Mouse (Mus musculus) E14TG2a.4 (cell line): ENCODE data around the gene Gm3839.
A peak's percentile ranks its signal among the peaks of the same experiment; 100 is the strongest.
"Not testable (repeated sequence)": the region's sequence is repeated elsewhere in the genome, so short reads cannot be mapped to it uniquely, and the experiment has no call there.

Experiments used
- H3K27me3 ChIP-seq: 2 replicates; pipeline ENCODE4 v1.6.1; 2014; ENCODE audit warnings: low read length, control low read depth; ENCODE audit not compliant: insufficient read depth
- H3K36me3 ChIP-seq: 2 replicates; pipeline ENCODE4 v1.6.1; 2014; ENCODE audit warnings: low read length, control low read depth; ENCODE audit not compliant: insufficient read depth
- H3K4me1 ChIP-seq: replicated peaks from 2 replicates; pipeline ENCODE4 v1.6.1; 2014; ENCODE audit warnings: low read depth, low read length, control low read depth
- H3K4me3 ChIP-seq: replicated peaks from 2 replicates; pipeline ENCODE4 v1.5.1; 2014; ENCODE audit warnings: mild to moderate bottlenecking, low read length
- H3K9me3 ChIP-seq: 2 replicates; pipeline ENCODE4 v1.6.1; 2014; ENCODE audit warnings: low read length, control low read depth
- CTCF ChIP-seq: conservative IDR thresholded peaks from 2 replicates; pipeline ENCODE4 v1.5.1; 2014; ENCODE audit warnings: low read length
- NANOG ChIP-seq: IDR thresholded peaks from 2 replicates; pipeline ENCODE4 v1.6.1; 2014; ENCODE audit warnings: borderline replicate concordance, low read length, mixed read lengths
- POU5F1 ChIP-seq: IDR thresholded peaks from 2 replicates; pipeline ENCODE4 v1.6.1; 2014; ENCODE audit warnings: low read length, borderline replicate concordance

Gm3839 gene

DNA sequence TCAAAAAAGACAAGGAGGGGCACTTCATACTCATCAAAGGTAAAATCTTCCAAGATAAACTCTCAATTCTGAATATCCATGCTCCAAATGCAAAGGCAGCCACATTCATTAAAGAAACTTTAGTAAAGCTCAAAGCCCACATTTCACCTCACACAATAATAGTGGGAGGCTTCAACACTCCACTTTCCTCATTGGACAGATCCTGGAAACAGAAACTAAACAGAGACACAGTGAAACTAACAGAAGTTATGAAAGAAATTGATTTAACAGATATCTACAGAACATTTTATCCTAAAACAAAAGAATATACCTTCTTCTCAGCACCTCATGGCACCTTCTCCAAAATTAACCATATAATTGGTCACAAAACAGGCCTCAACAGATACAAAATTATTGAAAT, at the start of gene Gm3839:
Gene Gm3839, minus strand, starts transcription at position 101 of the 400 bp plus-strand sequence.
- not testable (repeated sequence) for H3K4me1 ChIP-seq, H3K4me3 ChIP-seq, H3K27me3 ChIP-seq, H3K36me3 ChIP-seq
- H3K9me3 ChIP-seq: peaks cover 13% of the 10 kb centered on the region

DNA sequence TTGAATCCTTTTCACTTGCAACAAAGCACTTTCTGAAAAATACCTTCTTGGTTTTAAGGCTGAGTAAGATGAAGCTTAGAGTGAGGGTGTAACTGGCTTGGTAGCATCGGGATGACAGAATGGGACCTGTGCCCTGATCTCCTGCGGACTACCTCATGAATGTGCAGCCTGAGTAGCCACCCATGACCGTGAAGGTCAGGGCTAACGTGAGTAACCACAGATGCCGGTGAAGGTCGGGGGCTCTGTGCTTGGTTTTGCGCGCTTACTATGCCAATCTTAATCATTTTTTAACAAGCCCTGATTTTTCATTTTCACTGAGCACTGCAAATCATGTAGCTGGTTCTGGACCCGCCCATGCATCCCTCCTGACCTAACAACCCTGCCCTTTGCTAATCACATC, 49.1 kb upstream of the Gm3839 start:
- no peaks in the 10 kb centered on the region for H3K4me1 ChIP-seq
- H3K27me3 ChIP-seq: no peaks in the 10 kb centered on the region
- no peak overlapping the region for H3K4me3 ChIP-seq
- no peak for TF ChIP-seq CTCF
- TF ChIP-seq NANOG: no peak
- TF ChIP-seq POU5F1: no peak
- H3K9me3 ChIP-seq: no peaks in the 10 kb centered on the region
- no peaks in the 10 kb centered on the region for H3K36me3 ChIP-seq

DNA sequence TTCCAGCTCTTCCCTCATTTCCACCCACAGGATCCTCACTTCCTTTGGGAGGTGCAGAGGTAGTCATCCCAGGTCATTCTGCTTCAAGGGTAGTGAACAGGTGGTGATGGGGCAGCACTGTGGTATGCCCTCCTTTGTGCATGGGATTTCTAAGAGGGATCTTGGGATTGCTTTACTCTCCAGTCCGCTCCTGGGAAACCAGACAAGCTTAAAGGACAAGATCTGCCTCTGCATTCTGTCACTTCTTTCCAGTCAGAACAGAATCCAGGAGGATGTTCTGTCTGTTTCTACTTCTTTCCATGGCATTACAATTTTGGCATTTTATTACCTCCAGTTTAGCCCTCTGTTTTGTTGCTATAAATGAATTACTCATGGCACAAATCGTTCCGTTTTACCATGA, 21.3 kb upstream of the Gm3839 start:
- Histone ChIP-seq H3K36me3 (no peaks in the 10 kb centered on the region), H3K27me3 (no peaks in the 10 kb centered on the region), H3K4me1 (no peaks in the 10 kb centered on the region), H3K4me3 (no peak overlapping the region), H3K9me3 (peaks cover 13% of the 10 kb centered on the region)
- no peak for TF ChIP-seq CTCF
- no peak for TF ChIP-seq NANOG
- TF ChIP-seq POU5F1: no peak

DNA sequence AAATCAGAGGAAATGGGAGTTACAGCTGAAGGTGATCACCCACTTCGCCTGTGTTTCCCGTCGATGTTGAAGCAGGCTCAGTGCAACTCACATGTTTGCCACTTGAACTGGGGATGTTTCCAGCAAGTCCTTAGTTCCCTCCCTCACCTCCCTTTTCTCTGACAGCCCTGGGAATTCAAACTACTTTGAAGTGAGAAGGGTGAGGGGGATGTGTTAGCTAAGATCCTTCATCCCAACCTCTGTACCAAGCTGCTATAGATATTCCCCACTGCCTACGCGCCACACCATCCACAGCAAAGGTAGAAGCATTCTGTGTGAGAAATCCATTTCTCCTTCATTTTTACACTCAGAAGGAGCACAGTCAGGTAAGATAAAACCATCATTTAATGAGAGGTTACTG, 18.7 kb upstream of the Gm3839 start:
- no peak for TF ChIP-seq NANOG
- TF ChIP-seq POU5F1: no peak
- TF ChIP-seq CTCF: no peak
- H3K27me3 ChIP-seq: no peaks in the 10 kb centered on the region
- H3K36me3 ChIP-seq: no peaks in the 10 kb centered on the region
- H3K4me1 ChIP-seq: no peaks in the 10 kb centered on the region
- peaks cover 13% of the 10 kb centered on the region for H3K9me3 ChIP-seq
- H3K4me3 ChIP-seq: no peak overlapping the region

DNA sequence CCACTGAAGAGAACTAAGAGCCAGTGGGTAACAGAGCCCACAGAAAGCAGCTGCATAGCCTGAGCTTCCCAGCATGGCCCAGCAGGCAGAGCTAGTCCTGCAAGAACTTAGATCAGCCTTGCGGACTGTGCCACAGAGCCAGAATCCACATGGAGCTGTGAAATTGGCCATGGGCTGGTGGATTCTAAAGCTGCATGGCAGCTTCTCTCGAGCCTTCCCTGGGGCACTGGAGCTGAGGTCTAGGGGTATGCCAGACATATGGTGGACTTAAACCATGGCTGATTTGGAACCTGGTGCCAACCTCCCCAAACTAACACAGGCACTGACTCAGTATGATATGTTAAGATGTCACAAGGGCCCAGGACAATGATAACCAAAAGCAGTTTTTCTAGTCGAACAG, 10.4 kb downstream of the Gm3839 start:
- no peaks in the 10 kb centered on the region for H3K27me3 ChIP-seq
- no peaks in the 10 kb centered on the region for H3K4me1 ChIP-seq
- TF ChIP-seq CTCF (no peak), NANOG (no peak), POU5F1 (no peak)
- H3K36me3 ChIP-seq: no peaks in the 10 kb centered on the region
- peaks cover 15% of the 10 kb centered on the region for H3K9me3 ChIP-seq
- no peak overlapping the region for H3K4me3 ChIP-seq

DNA sequence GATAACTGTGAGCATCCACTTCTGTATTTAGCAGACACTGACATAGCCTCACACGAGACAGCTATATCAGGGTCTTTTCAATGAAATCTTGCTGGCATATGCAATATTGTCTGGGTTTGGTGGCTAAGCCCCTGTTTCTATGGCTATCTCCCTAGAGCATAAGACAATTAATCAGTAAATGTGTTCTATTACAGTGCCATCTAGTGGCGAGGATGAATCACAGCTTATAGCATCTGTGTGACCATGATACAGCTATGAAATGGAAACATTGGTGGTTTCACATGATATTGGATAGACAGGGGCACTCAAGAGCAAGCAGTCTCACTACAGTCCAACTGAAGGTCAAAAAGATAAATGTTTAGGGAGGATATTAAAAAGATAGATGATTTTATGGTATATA, 26.5 kb downstream of the Gm3839 start:
- Histone ChIP-seq H3K4me3 (no peak overlapping the region), H3K36me3 (no peaks in the 10 kb centered on the region), H3K4me1 (no peaks in the 10 kb centered on the region), H3K9me3 (peaks cover 35% of the 10 kb centered on the region), H3K27me3 (no peaks in the 10 kb centered on the region)
- TF ChIP-seq NANOG (no peak), CTCF (peak; percentile 42)

DNA sequence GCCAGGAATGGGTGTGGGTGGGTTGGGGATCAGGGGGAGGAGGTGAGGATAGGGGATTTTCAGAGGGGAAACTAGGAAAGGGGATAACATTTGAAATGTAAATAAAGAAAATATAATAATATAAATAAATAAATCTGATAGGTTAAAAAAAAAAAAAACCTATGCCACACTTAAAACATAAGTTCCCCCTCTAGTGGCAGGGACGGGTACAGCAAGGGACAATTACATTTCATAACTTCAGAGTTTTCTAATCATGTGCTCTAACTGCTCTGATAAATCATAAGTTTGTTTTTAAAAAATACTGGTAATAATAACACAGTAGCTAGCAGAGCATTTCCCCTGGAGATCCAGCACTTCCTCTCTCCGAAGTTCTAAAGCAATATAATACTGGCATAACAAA, 49.4 kb downstream of the Gm3839 start:
- Histone ChIP-seq H3K9me3 (no peaks in the 10 kb centered on the region), H3K36me3 (no peaks in the 10 kb centered on the region), H3K27me3 (no peaks in the 10 kb centered on the region), H3K4me1 (no peaks in the 10 kb centered on the region), H3K4me3 (no peak overlapping the region)
- TF ChIP-seq CTCF: peak; percentile 60
- no peak for TF ChIP-seq POU5F1

DNA sequence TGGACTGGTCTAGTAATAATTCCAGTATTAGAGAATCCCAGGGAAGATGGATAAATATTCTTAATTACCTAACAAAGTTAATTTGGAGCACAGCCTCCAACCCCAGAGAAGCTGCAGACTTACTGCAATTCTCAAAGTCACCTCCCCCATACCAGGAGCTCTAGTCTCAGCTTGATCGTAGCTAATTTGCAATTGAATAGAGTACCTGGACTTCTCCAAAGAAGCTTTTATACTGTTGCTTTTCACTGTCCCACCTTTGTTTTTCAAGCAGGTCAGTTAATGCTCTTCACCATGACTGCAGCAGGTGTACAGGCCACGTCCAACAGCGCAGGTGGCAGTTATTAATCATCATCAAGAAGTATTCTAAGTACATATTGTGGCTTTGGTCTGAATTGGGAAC, 68.6 kb downstream of the Gm3839 start:
- H3K9me3 ChIP-seq: peaks cover 29% of the 10 kb centered on the region
- not testable (repeated sequence) for H3K27me3 ChIP-seq, H3K36me3 ChIP-seq, H3K4me3 ChIP-seq, H3K4me1 ChIP-seq

DNA sequence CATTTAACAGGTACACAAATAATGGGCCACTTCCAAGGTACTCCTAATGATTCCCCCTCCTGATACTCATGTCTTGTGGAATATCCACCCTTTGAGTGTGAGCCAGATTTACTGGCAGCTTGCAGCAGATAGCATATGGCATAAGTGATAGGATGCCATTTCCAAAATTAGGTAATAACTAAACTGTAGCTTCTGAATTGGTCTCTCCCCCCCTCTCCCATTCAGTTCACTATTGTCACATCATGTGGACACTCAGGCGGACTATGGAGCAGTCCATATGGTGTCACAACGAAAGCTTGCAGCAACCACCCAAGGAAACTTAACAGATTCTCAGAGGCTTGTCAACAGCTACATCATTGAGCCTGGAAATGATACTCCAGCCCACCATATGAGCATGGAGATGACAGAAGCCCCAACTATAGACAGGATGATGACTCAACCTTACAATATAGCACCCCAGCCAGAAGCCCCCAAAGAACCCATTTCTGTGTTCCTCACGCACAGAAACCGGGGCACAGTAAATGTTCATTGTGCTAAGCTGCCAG, 99.3 kb downstream of the Gm3839 start:
- no peaks in the 10 kb centered on the region for H3K36me3 ChIP-seq
- H3K9me3 ChIP-seq: peaks cover 6% of the 10 kb centered on the region; the same call in 1 of the 2 replicates
- no peaks in the 10 kb centered on the region for H3K4me1 ChIP-seq
- H3K27me3 ChIP-seq: no peaks in the 10 kb centered on the region
- no peak for TF ChIP-seq NANOG
- no peak for TF ChIP-seq POU5F1
- no peak for TF ChIP-seq CTCF
- no peak overlapping the region for H3K4me3 ChIP-seq
